Mouse (Mus musculus): ENCODE measurements around the gene Cnnm2.
A peak's percentile ranks its signal among the peaks of the same experiment; 100 is the strongest.

Cnnm2 gene

GRCm38 (mm10) chr19:46886826-46887225 is 125.4 kb downstream of the Cnnm2 start:
- DNase-seq (ENCODE audit: low read depth, low spot score) = no peak

- peak; percentile 71 for DNase-seq (ENCODE audit: low read depth, low spot score)
Measured at GRCm38 (mm10) chr19:46887811-46888527, 126.6 kb downstream of the Cnnm2 start.

DNA sequence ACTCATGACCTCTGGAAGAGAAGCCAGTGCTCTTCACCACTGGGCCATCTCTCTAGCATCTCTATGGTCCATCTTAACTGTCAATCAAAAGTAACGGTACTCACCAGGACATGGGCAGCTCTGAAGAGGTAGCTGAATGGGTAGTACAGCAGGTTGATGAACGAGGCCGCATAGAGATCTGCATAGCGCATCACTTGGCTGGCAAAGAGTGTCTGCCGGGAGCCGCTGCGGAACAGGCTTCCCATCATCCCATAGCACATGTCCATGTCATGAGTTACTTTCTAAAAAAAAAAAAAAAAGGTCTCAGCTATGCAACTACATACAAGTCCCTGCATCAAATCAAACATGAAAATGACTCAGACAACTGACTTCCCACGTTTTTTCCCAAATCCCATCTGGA is 128.3 kb downstream of the Cnnm2 start:
- DNase-seq (ENCODE audit: low read depth, low spot score) = no peak

DNA sequence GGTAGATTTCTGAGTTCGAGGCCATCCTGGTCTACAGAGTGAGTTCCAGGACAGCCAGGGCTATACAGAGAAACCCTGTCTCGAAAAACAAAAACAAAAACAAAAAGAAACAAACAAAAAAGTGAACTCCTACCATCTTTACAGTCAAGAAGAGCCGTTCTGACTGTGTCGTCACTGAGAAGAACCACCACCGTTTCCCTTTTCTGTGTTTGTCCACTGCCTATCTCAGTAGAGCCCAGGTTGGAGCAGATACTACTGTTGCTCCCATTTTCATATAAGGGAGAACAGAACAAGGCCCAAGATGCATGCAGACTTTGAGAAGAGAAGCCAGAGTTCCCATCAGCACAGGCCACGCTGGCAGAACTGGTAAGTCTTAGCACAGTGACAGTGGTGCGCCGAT is 129.3 kb downstream of the Cnnm2 start:
- no peak for DNase-seq (ENCODE audit: low read depth, low spot score)

DNA sequence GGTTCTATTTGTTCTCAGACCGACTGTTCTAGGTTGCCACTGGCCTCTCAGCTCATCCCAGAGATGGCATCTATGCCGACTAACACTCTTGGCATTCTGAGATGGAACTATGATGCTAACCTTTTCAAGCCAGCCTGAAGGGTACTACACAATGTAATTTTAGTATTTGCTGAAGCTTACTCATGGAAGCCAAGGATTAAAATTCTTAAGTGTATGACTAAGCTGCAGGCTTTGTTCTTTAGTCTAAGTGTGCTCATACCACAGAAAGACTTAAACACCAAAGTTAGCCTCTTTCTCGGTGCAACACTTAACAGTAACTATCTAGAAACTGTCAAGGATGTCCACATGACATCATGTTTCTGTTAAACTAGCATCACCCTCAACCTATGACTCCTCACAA is 131.5 kb downstream of the Cnnm2 start:
- no peak for DNase-seq (ENCODE audit: low read depth, low spot score)

GRCm38 (mm10) chr19:46893484-46893883 is 132.1 kb downstream of the Cnnm2 start:
- no peak for DNase-seq (ENCODE audit: low read depth, low spot score)

- no peak for DNase-seq (ENCODE audit: low read depth, low spot score)
Measured at GRCm38 (mm10) chr19:46897135-46897534, 135.7 kb downstream of the Cnnm2 start.

- no peak for DNase-seq (ENCODE audit: low read depth, low spot score)
Measured at GRCm38 (mm10) chr19:46898222-46898621, 136.8 kb downstream of the Cnnm2 start.

- DNase-seq (ENCODE audit: low read depth, low spot score) = no peak
Measured at GRCm38 (mm10) chr19:46899306-46899705, 137.9 kb downstream of the Cnnm2 start.

GRCm38 (mm10) chr19:46899871-46900270 is 138.5 kb downstream of the Cnnm2 start:
- DNase-seq (ENCODE audit: low read depth, low spot score) = no peak

GRCm38 (mm10) chr19:46900786-46901185 is 139.4 kb downstream of the Cnnm2 start:
- no peak for DNase-seq (ENCODE audit: low read depth, low spot score)

DNA sequence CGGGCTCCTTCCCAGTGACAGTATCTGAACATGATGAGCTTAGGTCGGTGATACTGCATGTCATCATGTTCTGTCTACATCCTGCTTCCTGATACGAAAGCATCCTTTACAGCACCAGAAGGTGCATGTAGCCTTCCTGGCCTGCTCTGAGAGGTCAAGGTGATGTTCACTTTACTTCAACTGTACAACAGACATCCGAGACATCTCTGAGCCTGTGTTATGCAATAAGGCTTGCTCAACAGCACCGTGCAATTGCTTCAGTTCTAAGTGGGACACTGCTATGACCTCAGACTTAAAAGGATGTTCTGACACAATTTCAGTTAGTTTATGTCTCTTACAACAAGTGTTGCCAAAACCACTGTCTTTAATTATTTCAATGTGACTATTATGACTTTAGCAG is 139.9 kb downstream of the Cnnm2 start:
- no peak for DNase-seq (ENCODE audit: low read depth, low spot score)

GRCm38 (mm10) chr19:46903379-46903778 is 142.0 kb downstream of the Cnnm2 start:
- DNase-seq (ENCODE audit: low read depth, low spot score) = no peak

- DNase-seq (ENCODE audit: low read depth, low spot score) = no peak
Measured at GRCm38 (mm10) chr19:46904907-46905306, 143.5 kb downstream of the Cnnm2 start.

- DNase-seq (ENCODE audit: low read depth, low spot score) = no peak
Measured at GRCm38 (mm10) chr19:46905383-46905782, 144.0 kb downstream of the Cnnm2 start.

- DNase-seq (ENCODE audit: low read depth, low spot score) = no peak
Measured at GRCm38 (mm10) chr19:46905971-46906370, 144.6 kb downstream of the Cnnm2 start.

- DNase-seq (ENCODE audit: low read depth, low spot score) = no peak
Measured at GRCm38 (mm10) chr19:46908207-46908606, 146.8 kb downstream of the Cnnm2 start.

- DNase-seq (ENCODE audit: low read depth, low spot score) = no peak
Measured at GRCm38 (mm10) chr19:46908977-46909376, 147.6 kb downstream of the Cnnm2 start.

GRCm38 (mm10) chr19:46911492-46911891 is 150.1 kb downstream of the Cnnm2 start:
- no peak for DNase-seq (ENCODE audit: low read depth, low spot score)

GRCm38 (mm10) chr19:46913626-46914025 is 152.2 kb downstream of the Cnnm2 start:
- DNase-seq (ENCODE audit: low read depth, low spot score) = no peak

- DNase-seq (ENCODE audit: low read depth, low spot score) = no peak
Measured at GRCm38 (mm10) chr19:46915406-46916080, 154.1 kb downstream of the Cnnm2 start.

DNA sequence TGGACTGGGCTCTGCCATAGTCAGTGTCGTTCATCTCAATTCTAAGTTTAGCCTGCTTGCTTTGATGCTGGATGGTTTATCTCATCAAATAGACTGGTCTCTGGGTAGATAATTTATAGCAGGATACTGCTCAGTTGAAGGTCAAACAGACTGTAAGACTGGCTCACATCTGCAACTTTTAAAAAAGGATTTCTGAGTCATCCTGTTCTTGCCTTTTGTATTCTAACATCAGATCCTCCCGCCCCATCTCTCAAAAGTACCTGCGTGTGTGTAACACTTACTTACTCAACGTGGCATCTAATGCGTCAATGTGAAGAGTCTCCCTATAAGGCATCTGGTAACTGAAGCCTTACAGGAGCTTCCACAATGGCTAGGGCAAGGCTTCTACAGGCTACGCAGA is 159.2 kb downstream of the Cnnm2 start:
- DNase-seq (ENCODE audit: low read depth, low spot score) = no peak

DNA sequence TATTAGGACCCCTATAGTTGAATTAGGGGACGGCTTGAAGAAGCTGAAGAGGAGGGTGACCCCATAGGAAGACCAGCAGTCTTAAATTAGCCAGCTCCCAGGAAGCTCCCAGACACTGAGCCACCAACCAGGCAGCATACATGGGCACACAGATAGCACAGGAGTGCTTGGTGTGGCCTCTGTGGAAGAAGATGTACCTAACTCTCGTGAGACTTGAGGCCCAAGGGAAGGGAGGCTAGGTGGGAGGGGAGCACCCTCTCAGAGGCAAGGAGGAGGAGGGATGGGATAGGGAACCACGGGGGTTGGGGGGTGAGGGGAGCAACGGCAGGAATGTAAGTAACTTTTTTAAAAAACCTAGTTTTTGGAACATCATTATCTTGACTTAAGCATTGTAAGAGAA is 165.0 kb downstream of the Cnnm2 start:
- peak; percentile 16 for DNase-seq (ENCODE audit: low read depth, low spot score)
